Mouse (Mus musculus): ENCODE data around the gene Pik3r1. TPM values are rescaled to one million over a fixed set of nuclear protein-coding genes. Genes with fewer than 3 reads are reported as not detected.

Pik3r1 gene
- polyA plus RNA-seq, 1 experiment, result 25.9 TPM

GRCm38 (mm10) chr13:101731777-101732176 lies 36.2 kb downstream of the Pik3r1 start:
- H3K4me3 ChIP-seq (replicated peaks; ENCODE audit: extremely low read depth, low read depth, low read length), result no peak overlapping the region
- WGBS, result 45% methylated on average over 7 of the region's 7 CpGs
- no peak for DNase-seq
- TF ChIP-seq CTCF (IDR thresholded peaks at IDR 0.05; ENCODE audit: insufficient read depth, low read length) (no peak), POLR2A (IDR thresholded peaks at IDR 0.05; ENCODE audit: borderline replicate concordance, extremely low read depth, low read depth, low read length) (no peak)
- peaks cover 36% of the 10 kb centered on the region for H3K4me1 ChIP-seq (ENCODE audit: control insufficient read depth, insufficient read depth, low read length)

DNA sequence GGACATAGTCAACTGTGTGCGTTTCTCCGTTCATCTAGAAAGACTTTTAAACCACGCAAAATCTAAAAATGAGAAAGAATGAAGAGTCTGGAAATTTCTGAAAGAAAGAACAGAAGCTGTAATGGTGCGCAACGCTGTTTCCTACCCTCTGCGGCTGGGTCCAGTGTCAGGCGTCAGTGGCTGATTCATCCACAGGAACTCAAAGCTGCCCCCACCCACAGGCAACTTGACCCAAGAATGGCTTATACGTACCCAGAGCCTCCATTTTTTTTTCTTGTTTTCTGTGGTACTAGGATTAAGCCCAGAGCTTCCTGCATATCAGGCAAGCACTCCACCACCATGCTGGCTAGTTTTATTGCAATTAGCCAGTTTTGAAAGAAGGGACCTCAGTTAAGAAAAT lies 37.7 kb downstream of the Pik3r1 start:
- 58% methylated on average over 8 of the region's 8 CpGs for WGBS
- Histone ChIP-seq H3K4me3 (replicated peaks; ENCODE audit: extremely low read depth, low read depth, low read length) (no peak overlapping the region), H3K4me1 (ENCODE audit: control insufficient read depth, insufficient read depth, low read length) (peaks cover 28% of the 10 kb centered on the region)
- DNase-seq, result no peak
- TF ChIP-seq CTCF (IDR thresholded peaks at IDR 0.05; ENCODE audit: insufficient read depth, low read length) (no peak), POLR2A (IDR thresholded peaks at IDR 0.05; ENCODE audit: borderline replicate concordance, extremely low read depth, low read depth, low read length) (no peak)

DNA sequence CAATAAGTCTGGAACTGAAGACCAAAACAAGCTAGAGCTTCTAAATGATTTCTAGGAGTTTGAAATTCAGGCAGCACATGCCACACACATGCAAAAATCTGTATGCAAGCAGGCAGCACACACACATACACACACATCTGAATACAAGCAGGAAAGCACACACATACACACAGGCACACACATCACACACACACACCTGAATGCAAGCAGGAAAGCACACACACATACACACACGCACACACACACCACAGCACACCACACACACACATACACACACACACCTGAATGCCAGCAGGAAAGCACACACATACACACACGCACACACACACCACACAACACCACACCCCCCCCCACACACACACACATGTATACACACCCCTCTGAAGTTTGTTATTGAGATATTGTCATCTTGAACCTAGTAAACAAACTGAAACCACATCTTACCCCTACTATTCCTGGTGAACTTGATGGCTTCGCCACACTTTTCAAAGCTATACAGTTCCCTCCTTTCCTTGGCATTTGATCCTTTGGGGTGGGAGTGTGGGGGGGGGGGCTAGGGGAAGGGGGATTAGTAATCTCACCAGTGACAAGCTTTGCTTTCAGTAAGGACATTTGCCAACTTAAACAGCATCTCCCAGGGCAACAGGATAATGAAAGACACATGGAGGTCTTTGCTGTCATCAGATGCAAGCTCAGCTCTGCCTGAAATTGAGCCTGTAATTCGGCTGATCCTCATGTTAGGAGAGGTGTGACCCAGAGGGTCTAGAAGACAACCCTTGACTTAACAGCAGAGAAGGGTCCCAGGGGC lies 38.6 kb downstream of the Pik3r1 start:
- WGBS, result 74% methylated on average over 4 of the region's 4 CpGs
- Histone ChIP-seq H3K4me3 (replicated peaks; ENCODE audit: extremely low read depth, low read depth, low read length) (no peak overlapping the region), H3K4me1 (ENCODE audit: control insufficient read depth, insufficient read depth, low read length) (peaks cover 25% of the 10 kb centered on the region)
- no peak for TF ChIP-seq POLR2A (IDR thresholded peaks at IDR 0.05; ENCODE audit: borderline replicate concordance, extremely low read depth, low read depth, low read length)
- TF ChIP-seq CTCF (IDR thresholded peaks at IDR 0.05; ENCODE audit: insufficient read depth, low read length), result no peak
- DNase-seq, result no peak

DNA sequence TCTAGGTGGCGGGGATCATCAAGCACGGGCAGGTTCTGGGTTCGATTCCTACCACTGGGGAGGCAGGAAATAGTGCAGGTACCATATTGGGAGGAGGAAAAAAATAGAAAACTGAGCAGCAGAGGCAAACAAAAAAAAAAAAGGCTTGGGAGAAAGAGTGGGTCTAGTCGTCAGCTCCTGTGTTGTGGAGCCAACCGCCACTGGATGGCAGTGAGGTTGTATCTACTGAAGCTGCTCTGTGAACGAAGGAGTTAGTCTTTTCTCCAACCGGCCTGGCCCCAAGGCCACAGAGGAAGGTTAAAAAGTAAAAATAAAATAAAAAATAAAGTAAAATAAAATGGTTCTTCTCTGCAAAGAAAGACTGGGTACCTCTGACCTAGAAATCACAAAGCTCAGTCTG lies 39.2 kb downstream of the Pik3r1 start:
- no peak for DNase-seq

DNA sequence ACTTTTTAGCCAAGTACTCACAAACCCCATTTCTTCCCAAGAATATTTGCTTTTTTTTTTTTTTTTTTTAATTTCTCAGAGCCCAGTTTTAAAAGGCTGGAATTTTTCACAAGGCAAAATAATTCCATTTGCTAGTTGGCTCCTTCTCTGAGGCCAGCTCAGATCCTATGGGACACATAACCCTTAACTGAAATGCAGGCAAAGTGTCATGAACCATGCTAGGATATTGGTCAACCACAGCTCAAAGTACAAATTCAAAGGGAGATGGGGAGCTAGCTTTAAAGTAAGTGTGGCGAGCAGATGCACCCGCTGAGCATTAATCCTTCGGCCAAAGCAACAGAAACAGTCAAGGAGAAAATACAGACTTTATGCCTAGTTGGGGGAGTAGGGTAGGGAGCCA lies 39.7 kb downstream of the Pik3r1 start:
- no peak for TF ChIP-seq POLR2A (IDR thresholded peaks at IDR 0.05; ENCODE audit: borderline replicate concordance, extremely low read depth, low read depth, low read length)
- no peak for TF ChIP-seq CTCF (IDR thresholded peaks at IDR 0.05; ENCODE audit: insufficient read depth, low read length)
- WGBS, result 86% methylated on average over 3 of the region's 3 CpGs
- Histone ChIP-seq H3K4me3 (replicated peaks; ENCODE audit: extremely low read depth, low read depth, low read length) (no peak overlapping the region), H3K4me1 (ENCODE audit: control insufficient read depth, insufficient read depth, low read length) (peaks cover 23% of the 10 kb centered on the region)
- DNase-seq, result no peak

More for the DNA sequence above, 39.2 kb downstream of the Pik3r1 start:
- Histone ChIP-seq H3K4me1 (ENCODE audit: control insufficient read depth, insufficient read depth, low read length) (peaks cover 23% of the 10 kb centered on the region), H3K4me3 (replicated peaks; ENCODE audit: extremely low read depth, low read depth, low read length) (no peak overlapping the region)
- 58% methylated on average over 7 of the region's 7 CpGs for WGBS
- TF ChIP-seq CTCF (IDR thresholded peaks at IDR 0.05; ENCODE audit: insufficient read depth, low read length) (peak; percentile 65), POLR2A (IDR thresholded peaks at IDR 0.05; ENCODE audit: borderline replicate concordance, extremely low read depth, low read depth, low read length) (no peak)

- 67% methylated on average over 5 of the region's 5 CpGs for WGBS
- H3K4me3 ChIP-seq (replicated peaks; ENCODE audit: extremely low read depth, low read depth, low read length), result no peak overlapping the region
- no peak for DNase-seq
- TF ChIP-seq POLR2A (IDR thresholded peaks at IDR 0.05; ENCODE audit: borderline replicate concordance, extremely low read depth, low read depth, low read length) (no peak), CTCF (IDR thresholded peaks at IDR 0.05; ENCODE audit: insufficient read depth, low read length) (no peak)
- H3K4me1 ChIP-seq (ENCODE audit: control insufficient read depth, insufficient read depth, low read length), result peaks cover 22% of the 10 kb centered on the region
Observed at GRCm38 (mm10) chr13:101727837-101728236, 40.2 kb downstream of the Pik3r1 start.

GRCm38 (mm10) chr13:101726922-101727321 lies 41.1 kb downstream of the Pik3r1 start:
- DNase-seq, result no peak
- no peak for TF ChIP-seq CTCF (IDR thresholded peaks at IDR 0.05; ENCODE audit: insufficient read depth, low read length)
- TF ChIP-seq POLR2A (IDR thresholded peaks at IDR 0.05; ENCODE audit: borderline replicate concordance, extremely low read depth, low read depth, low read length), result no peak
- H3K4me1 ChIP-seq (ENCODE audit: control insufficient read depth, insufficient read depth, low read length), result peaks cover 22% of the 10 kb centered on the region
- H3K4me3 ChIP-seq (replicated peaks; ENCODE audit: extremely low read depth, low read depth, low read length), result no peak overlapping the region
- 79% methylated on average over 3 of the region's 3 CpGs for WGBS

DNA sequence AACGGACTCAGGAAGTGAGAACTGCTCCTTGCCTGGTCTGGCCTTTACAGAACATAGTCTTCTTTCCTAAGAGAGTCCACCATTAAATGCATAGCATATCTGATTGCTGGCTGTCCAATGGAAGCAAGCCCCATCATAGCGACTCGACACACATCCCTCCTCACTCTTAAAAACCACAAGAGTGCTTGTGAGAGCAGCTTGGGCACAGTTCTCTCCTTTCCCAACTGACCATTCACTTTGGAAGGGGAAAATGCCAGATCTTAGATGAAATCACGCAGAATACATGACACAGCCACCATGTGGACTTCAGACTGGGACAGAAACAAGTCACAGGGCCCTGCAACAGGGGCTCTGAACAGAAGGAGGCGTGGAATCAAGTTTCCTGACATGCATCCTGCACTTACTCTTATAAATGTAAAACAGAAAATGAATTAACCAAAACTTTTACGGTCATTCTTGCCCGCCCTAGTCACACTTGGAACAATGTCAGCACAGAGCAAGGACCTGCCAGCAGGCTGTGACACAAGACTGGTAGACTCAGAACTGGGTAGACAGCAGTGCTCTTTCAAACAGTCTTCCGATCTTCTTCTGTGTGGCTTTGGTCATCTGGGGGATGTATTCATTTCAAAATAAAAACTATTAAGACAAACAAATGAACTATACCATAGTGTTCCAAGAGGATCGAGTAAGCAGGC lies 46.0 kb downstream of the Pik3r1 start:
- H3K4me1 ChIP-seq (ENCODE audit: control insufficient read depth, insufficient read depth, low read length), result peaks cover 24% of the 10 kb centered on the region
- WGBS, result 58% methylated on average over 9 of the region's 9 CpGs
- no peak for TF ChIP-seq CTCF (IDR thresholded peaks at IDR 0.05; ENCODE audit: insufficient read depth, low read length)
- no peak overlapping the region for H3K4me3 ChIP-seq (replicated peaks; ENCODE audit: extremely low read depth, low read depth, low read length)
- DNase-seq, result no peak

GRCm38 (mm10) chr13:101721154-101721553 lies 46.9 kb downstream of the Pik3r1 start:
- 41% methylated on average over 2 of the region's 2 CpGs for whole genome bisulfite sequencing
- peaks cover 24% of the 10 kb centered on the region for H3K4me1 ChIP-seq (ENCODE audit: control insufficient read depth, insufficient read depth, low read length)
- TF ChIP-seq CTCF (IDR thresholded peaks at IDR 0.05; ENCODE audit: insufficient read depth, low read length) (no peak), POLR2A (IDR thresholded peaks at IDR 0.05; ENCODE audit: borderline replicate concordance, extremely low read depth, low read depth, low read length) (no peak)
- DNase-seq, result no peak
- no peak overlapping the region for H3K4me3 ChIP-seq (replicated peaks; ENCODE audit: extremely low read depth, low read depth, low read length)
